ENCODE assay signal across 8 mouse cellular contexts in the genomic region with DNA sequence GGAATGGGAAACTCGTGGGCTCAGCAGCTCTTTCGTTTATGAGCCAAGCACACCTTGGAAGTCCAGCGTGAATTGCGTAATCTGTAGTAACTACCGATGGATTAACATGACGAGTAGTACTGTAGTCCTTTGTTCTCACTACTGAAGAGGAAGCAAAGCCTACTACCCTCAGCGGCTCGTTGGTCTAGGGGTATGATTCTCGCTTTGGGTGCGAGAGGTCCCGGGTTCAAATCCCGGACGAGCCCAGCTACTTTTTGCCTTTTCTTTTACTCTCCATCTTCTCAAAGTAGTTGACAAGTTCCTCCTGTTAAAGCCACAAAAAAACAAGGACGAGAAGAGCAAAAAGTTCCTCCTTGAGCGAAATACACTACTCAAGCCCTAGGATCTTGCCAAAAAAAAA. TPM values are rescaled to one million over a fixed set of nuclear protein-coding genes. Genes with fewer than 3 reads are reported as not detected.
A peak's percentile ranks its signal among the peaks of the same experiment; 100 is the strongest.
DNase-seq lines count a peak whose midpoint lies in the region; ATAC-seq and TF ChIP-seq lines count a peak whose summit lies in the region.

No protein-coding gene starts in this region.

- WGBS in lung, embryonic 14.5 days, result under 1% methylated on average over 15 of the region's 15 CpGs
- 1% methylated on average over 15 of the region's 15 CpGs for WGBS in neural tube, embryonic 15.5 days

- intact Hi-C loops in heart, postnatal 14 days (cut with DNase I), result no loop called here

- H3K4me2 ChIP-seq in lung, embryonic 14.5 days, result peak overlapping the region; percentile 91
- H3K4me2 ChIP-seq in neural tube, embryonic 15.5 days, result peak overlapping the region; percentile 73

- H3K27ac ChIP-seq in embryonic fibroblast, embryonic 13.5 days (ENCODE audit: insufficient read depth, low read length), result no peak overlapping the region
- no peak overlapping the region for H3K27ac ChIP-seq in layer of hippocampus, adult 2 months
- no peak overlapping the region for H3K27ac ChIP-seq in lung, embryonic 14.5 days (ENCODE audit: low read depth)
- H3K27ac ChIP-seq in neural tube, embryonic 15.5 days (replicated peaks), result no peak overlapping the region

- ATAC-seq in lung, embryonic 14.5 days (ENCODE audit: insufficient read depth), result peak; percentile 41
- ATAC-seq in neural tube, embryonic 15.5 days (ENCODE audit: low FRiP score), result peak; percentile 70; the same call in 1 of the 2 replicates

- no peaks in the 10 kb centered on the region for H3K27me3 ChIP-seq in lung, embryonic 14.5 days (ENCODE audit: insufficient read depth, low read length)
- peaks cover 25% of the 10 kb centered on the region for H3K27me3 ChIP-seq in neural tube, embryonic 15.5 days (replicated peaks)

- H3K36me3 ChIP-seq in lung, embryonic 14.5 days (ENCODE audit: insufficient read depth), result no peaks in the 10 kb centered on the region
- no peaks in the 10 kb centered on the region for H3K36me3 ChIP-seq in neural tube, embryonic 15.5 days

- no peaks in the 10 kb centered on the region for H3K9me3 ChIP-seq in lung, embryonic 14.5 days (ENCODE audit: low read depth, low read length)
- no peaks in the 10 kb centered on the region for H3K9me3 ChIP-seq in neural tube, embryonic 15.5 days (replicated peaks)

- peak overlapping the region; percentile 79 for H3K4me3 ChIP-seq in embryonic fibroblast, embryonic 13.5 days (ENCODE audit: insufficient read depth, low read length)
- H3K4me3 ChIP-seq in layer of hippocampus, adult 2 months, result peak overlapping the region; percentile 62
- H3K4me3 ChIP-seq in lung, embryonic 14.5 days (ENCODE audit: low read depth, low read length), result peak overlapping the region; percentile 64
- peak overlapping the region; percentile 51 for H3K4me3 ChIP-seq in neural tube, embryonic 15.5 days (replicated peaks)

- no peak for TF ChIP-seq POLR2A in embryonic fibroblast, embryonic 13.5 days (IDR thresholded peaks at IDR 0.05; ENCODE audit: low read depth, low read length)

- peak overlapping the region; percentile 2; the same call in 1 of the 2 replicates for H3K9ac ChIP-seq in lung, embryonic 14.5 days
- no peak overlapping the region for H3K9ac ChIP-seq in neural tube, embryonic 15.5 days (replicated peaks)

- H3K4me1 ChIP-seq in embryonic fibroblast, embryonic 13.5 days (ENCODE audit: control insufficient read depth, insufficient read depth, low read length), result no peaks in the 10 kb centered on the region
- 0 out of 2 replicates have a peak, but pooled peaks cover 5% of the 10 kb centered on the region for H3K4me1 ChIP-seq in lung, embryonic 14.5 days (ENCODE audit: insufficient read depth)
- H3K4me1 ChIP-seq in neural tube, embryonic 15.5 days, result peaks cover 12% of the 10 kb centered on the region

- peak; percentile 79 for DNase-seq in CD4-positive, CD25-positive, alpha-beta regulatory T cell, adult 2 months (ENCODE audit: low read depth, low spot score)
- DNase-seq in adrenal gland, postnatal 10 days, result peak; percentile 80
- DNase-seq in heart, postnatal 14 days, result peak; percentile 45 to 64
- DNase-seq in layer of hippocampus, adult 2 months (ENCODE audit: low spot score in 2 of 2), result peak; percentile 42 to 65
- DNase-seq in lung, embryonic 14.5 days, result peak; percentile 92
- DNase-seq in thymus, postnatal 14 days, result peak; percentile 83

- TF ChIP-seq CTCF in embryonic fibroblast, embryonic 13.5 days (IDR thresholded peaks at IDR 0.05; ENCODE audit: borderline replicate concordance, insufficient read depth, low read length), result no peak
- TF ChIP-seq CTCF in layer of hippocampus, adult 2 months (conservative IDR thresholded peaks at IDR 0.05), result no peak
- no peak for TF ChIP-seq CTCF in lung, embryonic 14.5 days (IDR thresholded peaks at IDR 0.05; ENCODE audit: low read depth)

RNA-seq across cellular contexts. Expression of a gene that starts 17.7 kb away (rescaled TPM):
- total RNA-seq in adrenal gland, postnatal 10 days (2021), result 10 to 100 TPM; 84.3 to 94.5 TPM
- polyA plus RNA-seq in embryonic fibroblast, embryonic 13.5 days (2011; ENCODE audit: insufficient read length, low read depth, missing spikeins), result 39.5 and 53.4 TPM in 2 replicates
- total RNA-seq in heart, postnatal 14 days (2021), result 10 to 100 TPM; 72.0 to 72.9 TPM
- total RNA-seq in layer of hippocampus, adult 2 months (2021), result 10 to 100 TPM; 54.6 to 54.9 TPM
- polyA plus RNA-seq in lung, embryonic 14.5 days (2014; fragmentation: Nextera tagmentation; extraction: Ambion mirVana), result 59.4 and 60.8 TPM in 2 replicates
- polyA plus RNA-seq in neural tube, embryonic 15.5 days (2015; fragmentation: Nextera tagmentation; extraction: Ambion mirVana), result 30.0 and 42.4 TPM in 2 replicates

RNA-seq across cellular contexts. Expression of a gene that starts 38.4 kb away (rescaled TPM):
- total RNA-seq in adrenal gland, postnatal 10 days (2021), result 100 to 1,000 TPM; 235 to 238 TPM
- polyA plus RNA-seq in embryonic fibroblast, embryonic 13.5 days (2011; ENCODE audit: insufficient read length, low read depth, missing spikeins), result 0.70 and 1.1 TPM in 2 replicates
- total RNA-seq in heart, postnatal 14 days (2021), result under 1 TPM; 0.33 to 0.34 TPM
- not detected for total RNA-seq in layer of hippocampus, adult 2 months (2021)
- 2.7 and 3.6 TPM in 2 replicates for polyA plus RNA-seq in lung, embryonic 14.5 days (2014; fragmentation: Nextera tagmentation; extraction: Ambion mirVana)
- 0.81 and 1.4 TPM in 2 replicates for polyA plus RNA-seq in neural tube, embryonic 15.5 days (2015; fragmentation: Nextera tagmentation; extraction: Ambion mirVana)

RNA-seq across cellular contexts. Expression of a gene that starts 50.6 kb away (rescaled TPM):
- total RNA-seq in adrenal gland, postnatal 10 days (2021), result 1,000 to 10,000 TPM in 1 of 2 experiments, 100 to 1,000 TPM in 1; 989 to 1,053 TPM
- 205 and 215 TPM in 2 replicates for polyA plus RNA-seq in embryonic fibroblast, embryonic 13.5 days (2011; ENCODE audit: insufficient read length, low read depth, missing spikeins)
- 1,000 to 10,000 TPM; 1,427 to 1,430 TPM for total RNA-seq in heart, postnatal 14 days (2021)
- total RNA-seq in layer of hippocampus, adult 2 months (2021), result 100 to 1,000 TPM; 287 to 299 TPM
- polyA plus RNA-seq in lung, embryonic 14.5 days (2014; fragmentation: Nextera tagmentation; extraction: Ambion mirVana), result 650 and 732 TPM in 2 replicates
- 784 and 883 TPM in 2 replicates for polyA plus RNA-seq in neural tube, embryonic 15.5 days (2015; fragmentation: Nextera tagmentation; extraction: Ambion mirVana)

RNA-seq across cellular contexts. Expression of a gene that starts 56.8 kb away (rescaled TPM):
- 10 to 100 TPM; 40.2 to 51.9 TPM for total RNA-seq in adrenal gland, postnatal 10 days (2021)
- polyA plus RNA-seq in embryonic fibroblast, embryonic 13.5 days (2011; ENCODE audit: insufficient read length, low read depth, missing spikeins), result 86.3 and 105 TPM in 2 replicates
- total RNA-seq in heart, postnatal 14 days (2021), result 10 to 100 TPM; 44.8 to 45.0 TPM
- 10 to 100 TPM; 55.0 to 58.1 TPM for total RNA-seq in layer of hippocampus, adult 2 months (2021)
- polyA plus RNA-seq in lung, embryonic 14.5 days (2014; fragmentation: Nextera tagmentation; extraction: Ambion mirVana), result 45.4 and 49.5 TPM in 2 replicates
- polyA plus RNA-seq in neural tube, embryonic 15.5 days (2015; fragmentation: Nextera tagmentation; extraction: Ambion mirVana), result 40.6 and 42.8 TPM in 2 replicates

Comparison
In these comparisons a context has a peak if more than half of its experiments do, and no peak if none do; other contexts are left out.
1. RNA of a gene that starts 38.4 kb away (total RNA-seq): 235 to 238 TPM in adrenal gland, postnatal 10 days; 0.33 to 0.34 TPM in heart, postnatal 14 days and not detected in layer of hippocampus, adult 2 months; every median in the first group is over 100 times any median in the second.
2. Peak in every context shown above with its lines, with median percentiles within 50 percentile points of each other: DNase-seq and H3K4me3 ChIP-seq.